Mouse (Mus musculus) frontal cortex, postnatal 36 days (tissue): ENCODE results near the gene Tnnt3.

ENCODE experiments used
- DNase-seq, 2 experiments: peaks; one replicate each; pipeline ENCODE4 v3.0.0; 2022; ENCODE audit warnings: low spot score in 2 of 2

Tnnt3 gene

DNA sequence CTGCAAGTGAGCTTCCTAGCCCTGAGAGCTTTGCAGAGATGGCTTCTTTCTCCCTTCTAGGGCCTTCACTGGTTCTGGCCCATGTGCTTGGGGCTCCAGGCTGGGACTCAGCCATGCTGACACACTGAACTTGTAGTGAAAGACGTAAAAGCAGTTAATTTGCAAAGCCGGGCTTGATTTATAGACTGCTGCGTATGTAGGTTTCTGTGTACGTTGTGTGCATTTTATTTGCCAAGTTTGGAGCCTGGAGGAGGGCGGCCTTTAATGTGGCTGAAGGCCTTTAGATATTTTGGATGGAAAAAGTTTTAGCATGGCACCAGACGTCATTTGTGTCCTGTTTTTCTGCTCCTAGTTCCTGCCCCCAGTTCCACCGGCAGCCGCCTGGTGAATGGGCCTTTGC is 41.2 kb downstream of the Tnnt3 start:
- DNase-seq, result no peak

DNA sequence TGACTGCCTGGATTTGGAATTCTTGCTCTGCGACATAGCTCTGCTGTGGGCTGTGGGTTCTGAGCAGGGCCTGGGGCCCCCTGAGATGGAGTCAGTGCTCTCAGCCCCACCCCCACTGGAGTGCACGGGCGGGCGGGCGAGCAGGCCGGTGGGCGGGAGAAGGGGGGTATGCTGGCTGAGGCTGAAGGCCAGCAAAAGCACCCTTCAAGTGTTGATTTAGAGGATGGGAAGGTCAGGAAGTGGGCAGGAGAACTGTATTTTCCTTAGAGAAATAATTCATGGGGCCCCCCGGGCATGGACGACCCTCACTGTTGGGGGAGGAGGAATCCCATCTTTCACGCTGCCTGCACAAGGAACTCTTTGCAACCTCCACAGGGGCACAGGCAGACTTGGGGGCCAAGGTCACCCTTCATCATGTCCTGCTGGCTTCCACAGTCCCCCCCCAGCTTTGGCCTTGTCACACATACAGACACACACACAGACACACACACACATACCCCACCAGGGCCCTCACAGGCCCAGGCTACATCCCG is 44.2 kb downstream of the Tnnt3 start:
- DNase-seq, result no peak

DNA sequence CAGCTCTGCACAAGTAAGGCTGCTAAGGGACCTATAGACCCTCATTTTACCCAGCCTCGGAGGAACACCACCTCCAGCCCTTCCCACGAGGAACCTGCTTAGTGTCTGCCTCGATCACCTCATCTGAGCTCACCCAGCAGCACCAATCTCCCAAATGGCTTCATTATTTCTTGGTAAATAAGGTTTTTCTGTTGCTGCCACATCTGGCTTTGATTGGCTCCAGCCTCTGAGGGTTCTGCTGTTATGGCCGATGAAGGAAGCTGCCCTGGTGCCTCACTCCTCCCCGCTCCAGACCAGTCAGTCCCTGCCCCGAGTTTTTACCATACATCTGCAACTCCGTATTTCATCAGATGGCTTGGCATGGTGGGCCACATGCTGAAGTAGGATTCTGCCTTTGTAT is 47.3 kb downstream of the Tnnt3 start:
- no peak for DNase-seq

DNA sequence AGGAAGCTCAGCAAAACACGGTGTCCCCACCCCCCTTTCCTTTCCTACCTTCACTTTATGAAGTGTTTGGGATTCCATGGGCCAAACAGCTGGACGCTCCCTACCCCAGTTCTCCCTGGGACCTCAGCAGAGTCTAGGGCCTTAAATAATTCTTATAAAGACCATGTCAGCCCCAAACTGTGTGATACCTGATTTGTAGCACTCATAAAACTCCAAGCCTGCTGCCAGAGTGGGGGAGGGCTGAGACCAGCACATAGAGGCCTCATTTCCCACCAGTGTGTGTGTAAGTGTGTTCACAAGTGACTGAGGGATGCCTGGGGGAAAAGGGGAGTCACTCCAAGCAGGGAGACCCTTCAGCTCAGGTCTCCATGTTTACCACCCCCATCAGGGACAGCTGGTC is 49.2 kb downstream of the Tnnt3 start:
- no peak for DNase-seq

DNA sequence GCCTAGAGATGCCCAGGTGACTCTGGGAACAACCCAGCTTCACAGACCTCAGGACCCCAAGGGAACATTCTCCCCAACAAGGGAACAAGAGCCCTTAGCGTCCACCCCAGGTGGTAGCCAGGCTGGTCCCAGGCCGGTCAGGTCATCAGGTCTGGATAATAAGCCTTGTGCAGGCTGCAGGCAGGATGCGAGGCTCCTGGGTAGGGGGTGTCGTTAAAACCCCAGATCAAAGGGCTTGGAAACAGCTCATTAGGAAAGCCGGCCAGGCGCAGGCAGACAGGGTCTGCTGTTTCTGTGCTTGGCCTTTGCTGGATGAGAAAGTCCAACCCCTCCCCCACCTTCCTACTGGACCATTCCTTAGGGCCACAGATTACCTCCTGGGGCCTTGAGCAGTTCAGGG is 50.1 kb downstream of the Tnnt3 start:
- DNase-seq, result no peak

DNA sequence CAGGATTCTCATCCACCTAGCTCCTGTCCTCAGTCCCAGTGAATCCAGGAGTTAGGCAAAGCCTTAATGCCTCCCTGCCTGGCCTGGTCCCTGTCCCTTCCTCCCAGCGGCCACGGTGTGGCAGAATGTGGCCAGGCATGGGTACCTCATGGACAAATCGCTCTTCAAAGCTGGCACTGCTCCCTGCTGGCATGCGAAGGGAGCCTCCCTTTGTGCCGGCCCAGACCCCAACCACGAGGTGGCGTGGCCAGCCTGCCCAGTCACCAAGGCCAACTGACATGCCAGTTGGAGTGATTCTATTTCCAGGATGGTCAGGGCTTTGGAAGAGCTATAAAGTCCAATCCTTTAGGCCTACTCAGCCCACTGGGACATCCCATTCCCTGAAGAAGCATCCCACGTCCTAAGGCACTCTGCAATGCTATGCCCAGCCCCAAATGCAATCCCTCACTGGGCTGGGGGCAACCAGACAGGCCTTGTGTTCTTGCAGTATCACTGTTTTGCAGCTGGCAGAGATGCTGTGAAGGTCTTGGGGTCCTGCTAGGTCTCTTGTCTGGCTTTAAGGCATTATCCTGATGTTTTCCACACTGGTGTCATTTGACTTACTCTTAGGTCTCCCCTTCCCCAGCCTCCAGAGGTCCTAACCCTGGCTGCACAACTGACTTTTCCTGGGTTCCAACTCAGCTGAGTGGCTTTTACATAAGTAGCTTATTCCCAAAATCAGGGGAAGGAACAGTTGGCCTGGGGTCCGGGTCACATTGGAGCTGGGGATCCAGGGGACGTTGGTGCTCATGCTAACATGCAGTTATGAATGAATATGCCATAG is 51.5 kb downstream of the Tnnt3 start:
- no peak for DNase-seq

DNA sequence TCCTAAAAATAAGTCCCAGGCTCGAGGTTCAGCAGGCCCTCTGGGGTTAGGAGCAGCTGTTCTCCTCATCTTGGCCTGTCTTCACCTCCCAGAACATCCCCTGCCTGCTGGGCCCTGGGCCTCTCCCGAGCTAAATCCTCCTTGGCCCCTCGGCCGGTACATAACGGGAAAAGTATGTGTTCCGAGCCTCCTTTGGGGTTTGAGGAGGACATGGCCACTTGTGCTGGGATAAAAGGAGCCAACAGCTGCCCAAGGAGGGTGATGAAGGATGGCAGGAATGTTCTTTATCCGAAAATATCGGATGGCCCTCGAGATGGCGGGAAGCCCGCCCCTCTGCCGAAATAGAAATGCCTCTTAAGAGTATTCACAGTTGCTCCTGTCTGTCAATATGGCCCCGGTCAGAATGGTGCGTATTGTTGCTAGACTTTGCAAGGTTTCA is 52.3 kb downstream of the Tnnt3 start:
- no peak for DNase-seq

DNA sequence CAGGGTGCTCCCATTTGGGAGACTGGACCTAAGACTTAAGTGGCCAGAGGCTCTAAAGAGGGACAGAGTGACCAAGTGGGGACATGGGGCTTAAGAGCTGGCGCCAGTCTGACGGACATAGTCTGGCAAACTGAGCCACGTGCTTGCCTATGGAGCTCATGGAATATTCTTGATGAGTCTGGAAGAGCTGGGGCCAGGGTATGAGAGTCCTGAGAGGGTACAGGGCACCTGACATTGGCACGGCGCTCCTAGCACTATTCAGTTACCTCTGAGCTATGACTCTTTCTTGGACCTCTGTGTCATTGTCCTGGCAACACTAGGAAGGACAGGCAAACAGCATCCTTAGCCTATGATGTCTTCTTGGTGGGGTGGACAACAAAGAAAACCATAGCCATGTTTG is 53.1 kb downstream of the Tnnt3 start:
- DNase-seq, result no peak

DNA sequence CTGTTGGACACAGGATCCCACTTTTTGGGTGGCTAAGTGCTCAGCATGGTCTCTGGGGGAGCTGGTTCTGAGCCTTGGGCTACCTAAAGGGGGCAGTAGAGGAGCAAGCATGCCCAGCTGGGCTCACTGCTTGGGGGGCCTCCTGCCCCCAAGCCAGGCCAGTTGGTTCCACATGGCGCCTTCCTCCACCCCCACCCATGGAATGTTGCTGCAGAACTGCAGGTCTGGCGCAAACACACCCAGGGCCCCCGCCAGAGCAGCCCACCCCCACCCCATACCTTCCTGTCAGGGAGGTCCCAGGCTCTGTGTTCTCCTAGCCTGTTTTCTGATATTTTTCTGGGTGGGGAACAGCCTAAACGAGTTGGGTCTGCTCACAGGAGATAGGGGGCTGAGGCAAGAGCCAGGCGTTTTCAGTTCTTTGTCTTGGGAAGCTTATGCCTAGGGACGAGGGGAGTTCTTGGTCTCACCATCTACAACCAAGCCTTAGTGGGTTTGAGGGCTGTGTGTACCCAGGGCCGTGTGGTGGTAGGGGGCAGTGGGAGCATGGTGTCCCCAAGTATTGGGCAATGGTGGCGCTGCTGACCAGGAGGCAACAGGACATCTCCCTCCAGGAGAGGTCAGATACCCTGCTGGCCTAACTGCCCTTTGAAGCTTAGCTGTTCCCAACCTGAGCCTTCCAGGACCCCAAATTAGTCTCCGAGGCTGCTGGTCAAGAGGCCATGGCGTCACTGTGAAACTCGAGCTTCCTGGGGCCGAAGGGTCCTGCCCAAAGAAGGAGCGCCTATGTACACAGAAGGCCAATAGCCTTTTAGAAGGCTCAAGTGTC is 54.2 kb downstream of the Tnnt3 start:
- no peak for DNase-seq

DNA sequence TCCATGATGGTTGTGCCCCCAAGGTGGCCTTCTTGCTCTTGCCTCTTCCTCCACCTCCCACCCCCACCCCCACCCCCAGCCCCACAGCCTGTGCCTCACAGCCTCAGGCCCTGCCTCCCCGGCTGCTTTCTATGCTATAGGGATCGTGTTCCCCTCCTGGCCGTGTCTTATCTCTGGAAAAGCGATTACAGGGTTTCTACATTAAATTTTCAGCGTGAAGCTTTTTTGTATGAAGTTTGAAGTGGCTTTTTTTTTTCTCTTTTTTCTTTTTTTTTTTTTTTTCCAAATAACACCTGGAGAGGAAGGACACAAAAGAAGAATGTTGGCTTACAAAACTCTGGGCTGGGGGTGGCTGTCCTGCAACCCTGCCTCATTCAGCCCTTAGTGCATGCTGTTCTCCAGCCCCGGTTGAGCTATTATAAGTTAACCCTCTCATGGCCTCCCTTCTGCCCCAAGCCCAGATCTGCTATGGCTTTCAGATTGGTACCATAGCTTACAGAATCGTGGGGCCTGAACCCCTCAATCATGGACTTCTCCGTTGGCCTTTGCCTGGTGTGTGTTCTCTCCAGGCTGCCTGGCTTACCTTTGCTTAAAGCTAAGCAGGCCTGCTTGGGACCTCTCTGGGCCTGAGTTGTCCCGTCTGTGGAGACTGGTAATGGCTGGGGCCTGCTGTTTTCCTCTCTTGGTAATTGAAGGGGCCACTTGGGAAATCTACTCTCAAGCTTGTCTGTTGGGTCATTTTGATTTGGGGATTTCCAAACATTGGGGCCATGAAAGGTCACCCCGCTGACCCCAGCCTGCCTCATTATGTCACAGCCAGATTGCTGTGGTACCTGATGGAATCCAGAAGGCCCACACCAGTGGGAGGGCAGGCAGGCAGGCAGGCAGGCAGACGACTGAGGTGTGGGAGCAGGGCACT is 55.0 kb downstream of the Tnnt3 start:
- no peak for DNase-seq

DNA sequence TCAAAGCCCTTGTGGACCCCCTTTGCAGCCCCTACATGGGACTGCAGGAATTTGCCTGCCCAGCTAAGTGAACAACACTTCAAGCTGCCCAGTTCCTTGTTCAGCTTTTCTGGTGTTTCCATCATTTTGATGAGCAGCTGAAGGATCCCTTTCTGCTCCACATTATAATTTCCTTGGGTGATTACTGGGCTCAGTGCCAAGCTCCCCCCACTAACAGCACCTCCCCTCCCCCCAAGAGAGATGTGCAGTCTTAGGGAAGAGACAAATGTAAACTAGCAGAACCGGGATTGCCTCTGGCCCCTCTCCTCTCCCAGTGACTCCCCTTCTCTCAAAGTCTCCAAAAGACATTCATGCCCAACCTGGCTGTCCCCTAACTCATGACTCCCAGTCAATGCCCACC is 56.0 kb downstream of the Tnnt3 start:
- no peak for DNase-seq

DNA sequence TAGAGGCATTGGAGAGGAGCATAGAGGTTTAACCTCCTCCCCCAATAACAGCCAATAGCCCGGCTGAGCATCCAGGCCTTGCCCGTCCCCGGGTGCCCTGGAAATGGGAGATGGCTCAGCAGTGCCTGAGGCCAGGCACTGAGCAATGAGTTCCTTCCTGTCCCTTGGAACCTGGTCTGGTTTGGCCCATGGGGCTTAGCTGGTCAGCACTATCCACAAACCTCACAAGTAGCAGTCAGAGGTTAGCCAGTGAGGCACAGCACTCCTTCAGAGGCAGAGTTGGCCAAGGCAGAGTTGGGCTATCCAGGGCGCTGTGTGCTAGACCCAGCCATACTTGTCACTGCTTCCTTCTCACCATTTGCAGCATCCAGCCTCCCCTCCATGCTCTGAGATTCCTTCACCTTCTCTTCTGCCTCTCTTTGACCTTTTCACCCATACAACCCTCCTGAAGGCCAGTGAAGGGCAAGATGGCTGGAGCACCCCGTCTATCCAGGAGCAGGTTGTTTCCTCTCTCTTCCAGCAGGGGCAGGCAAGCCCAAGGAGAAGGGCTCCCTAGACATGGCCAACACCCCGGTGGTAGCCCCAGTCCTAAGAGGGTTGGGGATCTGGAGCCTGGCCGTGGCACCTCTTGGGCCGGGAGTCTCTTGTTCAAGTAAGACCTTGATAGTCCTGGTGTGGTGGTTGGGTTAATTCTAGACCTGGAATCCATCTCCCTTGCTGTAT is 56.9 kb downstream of the Tnnt3 start:
- no peak for DNase-seq

DNA sequence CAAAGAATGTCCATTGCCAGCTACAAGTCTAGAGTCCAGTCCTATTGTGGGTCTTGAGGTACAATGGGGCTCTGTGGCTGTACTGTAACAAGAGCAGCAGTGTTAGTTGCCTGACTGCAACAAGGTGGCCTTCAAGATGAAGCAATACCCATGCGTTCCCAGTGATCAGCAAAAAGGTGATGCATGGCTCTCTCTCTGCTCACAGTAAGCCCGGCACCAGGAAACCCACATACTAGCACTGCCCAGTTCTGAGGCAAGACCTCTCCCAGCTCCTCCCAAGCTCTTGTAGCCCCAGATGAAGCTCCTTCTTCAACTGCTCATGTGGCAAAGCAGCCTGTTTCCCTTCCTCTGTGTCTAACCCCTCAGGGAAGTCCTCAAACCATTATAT is 57.4 kb downstream of the Tnnt3 start:
- no peak for DNase-seq

DNA sequence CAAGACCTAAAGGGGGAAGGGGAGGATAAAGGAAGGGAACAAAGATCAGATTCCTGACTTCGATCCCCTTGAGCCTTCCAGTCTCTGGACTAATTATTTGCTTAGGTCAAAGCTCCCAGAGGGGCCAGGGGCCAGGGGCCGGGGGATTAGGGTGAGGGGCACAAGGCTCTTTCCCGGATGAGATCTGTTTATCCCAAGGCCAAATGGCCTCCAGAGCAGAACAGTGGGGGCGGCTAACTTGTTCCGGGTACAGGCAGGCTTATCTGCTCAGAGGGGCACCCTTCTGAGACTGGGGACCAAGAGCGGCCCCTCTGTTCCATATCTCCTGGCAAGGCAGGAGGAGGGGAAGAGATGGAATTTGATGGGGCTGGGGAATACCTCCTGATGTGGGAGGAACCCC is 59.1 kb downstream of the Tnnt3 start:
- no peak for DNase-seq

DNA sequence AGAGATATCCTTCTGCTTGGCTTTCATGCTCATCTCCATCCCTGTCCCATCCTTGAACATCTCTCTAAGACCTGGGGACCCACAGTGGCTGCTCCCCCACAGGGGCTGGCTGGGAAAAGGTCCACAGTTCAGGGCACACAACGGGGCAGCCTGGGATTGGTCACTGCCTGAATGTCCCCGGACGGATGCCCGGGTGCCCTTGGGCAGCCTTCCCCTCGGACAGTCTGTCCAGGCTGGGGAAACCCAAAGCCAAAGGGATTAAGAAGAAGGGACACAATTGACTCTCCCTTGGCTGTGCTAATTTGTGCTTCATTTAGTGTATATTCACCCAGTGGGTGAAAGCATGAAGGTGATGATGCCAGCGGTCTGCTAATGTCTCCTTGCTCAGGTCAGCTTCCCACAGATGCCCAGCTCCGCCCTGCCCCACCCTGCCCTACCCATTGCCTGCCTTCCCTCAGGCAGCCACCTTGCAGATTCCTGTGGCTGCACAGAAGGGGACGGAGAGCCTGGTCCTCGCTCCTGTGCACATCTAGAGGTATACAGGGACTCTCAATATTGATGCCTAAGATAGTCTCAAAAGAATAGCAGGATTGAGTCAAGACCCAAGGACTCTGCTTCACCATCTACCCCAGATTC is 60.0 kb downstream of the Tnnt3 start:
- DNase-seq, result no peak

DNA sequence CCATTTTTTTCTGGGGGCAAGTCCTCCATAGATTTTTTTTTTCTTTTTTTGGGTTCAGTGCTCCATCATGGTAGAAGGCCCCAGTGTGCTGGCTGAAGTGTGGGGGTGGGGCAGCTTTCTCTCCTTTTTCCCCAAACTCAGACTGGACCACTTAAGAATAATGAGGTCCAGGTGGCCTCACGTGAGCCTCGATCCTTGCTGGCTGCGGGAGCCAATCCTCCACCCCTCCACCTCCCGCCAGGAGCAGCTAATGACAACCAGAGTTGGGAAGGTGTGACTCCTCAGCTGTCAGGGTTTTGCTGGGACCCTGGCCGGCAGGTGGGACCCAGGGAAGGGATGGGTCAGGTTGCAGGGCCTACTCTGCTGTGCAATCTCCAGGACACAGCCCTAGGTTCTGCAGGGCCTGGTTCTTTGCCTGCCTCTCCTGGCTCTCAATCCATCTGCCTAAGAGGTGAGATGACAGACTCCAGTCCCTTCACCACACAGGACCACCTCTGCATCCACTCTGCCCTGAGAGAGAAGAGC is 61.1 kb downstream of the Tnnt3 start:
- DNase-seq, result no peak

DNA sequence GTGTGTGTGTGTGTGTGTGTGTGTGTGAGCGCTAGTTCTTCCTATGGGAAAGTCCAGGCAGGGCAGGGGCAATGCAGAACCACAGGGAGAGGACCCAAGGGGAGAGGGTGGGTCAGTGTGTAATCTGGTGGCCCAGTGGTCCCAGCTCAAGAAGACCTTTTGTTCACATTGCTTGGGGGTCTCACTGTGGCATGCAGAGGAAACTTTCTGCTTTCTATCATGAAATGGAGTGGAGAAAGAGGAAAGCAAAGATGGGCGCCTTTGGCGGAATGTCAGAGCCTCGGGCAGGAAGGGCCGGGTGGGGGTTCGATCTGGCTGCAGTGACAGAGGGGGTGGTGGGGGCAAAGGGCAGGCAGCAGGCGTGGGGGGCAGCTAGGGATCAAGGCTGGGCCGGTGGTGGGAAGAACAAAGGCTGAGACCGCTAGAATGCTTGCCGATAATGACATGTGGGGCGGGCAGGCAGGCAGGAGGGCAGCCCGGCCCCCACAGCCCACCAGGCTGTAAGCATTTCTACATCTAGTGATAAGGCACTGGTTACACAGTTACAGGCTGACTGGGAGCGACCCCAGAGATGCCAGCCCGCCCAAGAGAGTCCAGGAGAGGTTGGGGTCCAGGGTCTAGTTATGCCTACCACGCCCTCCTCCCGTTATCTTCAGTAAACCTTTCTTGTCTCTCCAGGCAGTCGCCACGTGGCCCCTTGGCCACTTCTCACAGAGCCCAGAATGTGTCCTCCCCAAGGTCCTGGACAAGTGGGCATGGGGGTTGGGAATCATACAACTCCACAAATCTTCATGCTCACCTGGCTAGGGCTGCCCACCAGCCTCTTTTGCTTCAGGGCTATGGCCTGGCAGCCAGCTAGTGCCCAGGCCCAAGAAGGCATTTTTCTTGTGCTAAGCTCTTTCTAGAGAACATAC is 62.6 kb downstream of the Tnnt3 start:
- no peak for DNase-seq

DNA sequence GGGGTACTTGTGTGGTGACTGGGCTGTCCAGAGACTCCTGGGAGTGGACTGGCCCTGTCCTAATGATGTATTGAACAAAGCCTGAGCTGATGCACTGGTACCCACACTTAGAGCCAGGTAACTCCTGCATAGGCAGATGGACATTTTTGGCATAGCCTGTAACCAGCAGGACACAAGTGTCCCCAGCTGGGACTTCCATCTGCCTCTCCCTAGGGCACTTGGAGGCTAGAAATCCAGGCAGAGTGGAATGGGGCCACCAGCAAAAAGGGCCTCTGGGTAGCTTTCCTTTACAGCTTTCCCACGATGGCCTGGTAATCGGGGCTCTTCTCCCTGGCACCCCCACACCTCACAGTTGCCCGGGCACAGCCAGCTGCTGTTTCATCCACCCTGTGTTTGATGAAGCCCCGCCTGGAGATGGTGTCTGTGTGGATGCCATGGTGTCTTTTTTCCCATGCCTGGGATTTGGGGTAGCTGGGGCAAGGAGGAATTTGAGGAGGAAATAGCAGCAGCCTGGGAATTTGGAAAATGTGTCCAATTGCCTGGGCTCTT is 63.3 kb downstream of the Tnnt3 start:
- no peak for DNase-seq

DNA sequence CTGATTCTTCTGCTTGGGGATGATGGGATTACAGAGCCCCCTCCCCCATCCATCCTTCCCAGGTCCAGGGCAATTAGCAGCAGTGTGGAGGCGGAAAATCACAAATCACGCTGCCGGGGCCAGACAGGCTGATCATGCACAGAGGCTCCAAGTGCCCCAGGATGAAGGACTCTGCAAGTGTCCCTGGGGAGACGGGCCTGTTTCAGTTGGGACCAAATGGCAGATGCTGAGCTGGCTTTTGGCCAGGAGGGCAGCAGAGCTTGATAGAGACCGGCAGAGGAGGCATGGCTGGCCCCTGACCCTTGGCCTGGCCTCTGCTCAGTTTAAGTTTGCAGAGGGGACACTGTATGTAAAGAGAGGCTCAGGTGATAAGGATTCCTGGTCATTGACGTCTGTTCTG is 64.5 kb downstream of the Tnnt3 start:
- DNase-seq, result no peak
